Mouse (Mus musculus) olfactory bulb, adult 2 months (tissue): ENCODE measurements around the gene Cit.

ENCODE experiments used
- CTCF ChIP-seq: fragments of 200-500 bp; IDR thresholded peaks from 2 replicates; pipeline ENCODE4 v1.5.1; 2012; ENCODE audit warnings: low read depth, mild to moderate bottlenecking, low read length, moderate library complexity; ENCODE audit not compliant: insufficient read depth
- POLR2A ChIP-seq: fragments of 200-500 bp; IDR thresholded peaks from 2 replicates; pipeline ENCODE4 v1.6.1; 2012; ENCODE audit warnings: mild to moderate bottlenecking, low read depth, low read length, moderate library complexity; ENCODE audit not compliant: insufficient read depth

- no peak for TF ChIP-seq POLR2A
- no peak for TF ChIP-seq CTCF
These were observed 130.6 kb downstream of the Cit start for GRCm38 (mm10) chr5:115975672-115976071.
